Mouse (Mus musculus) midbrain, embryonic 10.5 days (tissue): ENCODE measurements around the gene Stx12. TPM values are rescaled to one million over a fixed set of nuclear protein-coding genes. Genes with fewer than 3 reads are reported as not detected.

Experiments
- DNase-seq: peaks from one replicate; pipeline ENCODE4 v3.0.0-alpha.2; 2017; ENCODE audit warnings: low spot score
- H3K27ac ChIP-seq: fragments of 300-500 bp; sonication (generic); replicated peaks from 2 replicates; pipeline ENCODE4 v1.5.1; 2016; ENCODE audit warnings: mild to moderate bottlenecking
- H3K27me3 ChIP-seq: fragments of 300-500 bp; sonication (generic); 2 replicates; pipeline ENCODE4 v1.6.1; 2016; ENCODE audit warnings: low read depth, mild to moderate bottlenecking; ENCODE audit not compliant: poor library complexity, severe bottlenecking
- H3K36me3 ChIP-seq: fragments of 300-500 bp; sonication (generic); 2 replicates; pipeline ENCODE4 v1.6.1; 2016; ENCODE audit warnings: mild to moderate bottlenecking, moderate library complexity
- H3K4me1 ChIP-seq: fragments of 300-500 bp; sonication (generic); 2 replicates; pipeline ENCODE4 v1.6.1; 2016
- H3K4me3 ChIP-seq: fragments of 300-500 bp; sonication (generic); 2 replicates; pipeline ENCODE4 v1.5.1; 2016; ENCODE audit warnings: mild to moderate bottlenecking, moderate library complexity
- H3K9me3 ChIP-seq: fragments of 300-500 bp; sonication (generic); replicated peaks from 2 replicates; pipeline ENCODE4 v1.6.1; 2016; ENCODE audit warnings: mild to moderate bottlenecking
- WGBS: fragments of 180-500 bp; shearing (Covaris S2); methylation state at CpG from one replicate; pipeline ENCODE4 v1.1.7; 2016; 5-methylcytosine and 5-hydroxymethylcytosine counted together
- polyA plus RNA-seq: library from polyadenylated mRNA; unstranded; fragments of >200 nt; fragmentation: Nextera tagmentation; extraction: Ambion mirVana; gene quantifications from 2 replicates; pipeline ENCODE4 v1.2.1, GENCODE M21; 2016

Gene Stx12
- polyA plus RNA-seq, 1 experiment from 2014 or later, result 61.5 TPM

DNA sequence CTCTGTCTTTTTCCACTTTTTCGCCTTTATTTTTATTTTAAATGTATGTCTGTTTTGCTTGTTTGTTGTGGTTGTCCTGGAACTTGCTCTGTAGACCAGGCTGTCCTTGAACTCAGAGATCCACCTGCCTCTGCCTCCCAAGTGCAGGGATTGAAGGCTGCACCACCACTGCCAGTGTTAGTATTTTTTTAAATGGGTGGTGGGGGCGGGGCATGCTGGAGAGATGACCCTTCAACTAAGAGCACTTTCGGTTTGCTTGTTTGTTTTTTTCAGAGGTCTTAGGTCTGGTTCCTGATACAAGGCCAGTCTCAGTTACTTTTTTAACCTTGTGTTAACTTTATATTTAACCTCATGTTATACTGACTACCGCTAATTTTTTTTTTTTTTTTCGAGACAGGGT lies 79.2 kb downstream of the Stx12 start:
- WGBS, result 85% methylated on average over 5 of the region's 5 CpGs
- 0 out of 2 replicates have a peak, but pooled peaks cover under 1% of the 10 kb centered on the region for H3K9me3 ChIP-seq
- no peaks in the 10 kb centered on the region for H3K36me3 ChIP-seq
- no peaks in the 10 kb centered on the region for H3K4me1 ChIP-seq
- H3K27me3 ChIP-seq, result no peaks in the 10 kb centered on the region
- no peak for DNase-seq
- H3K27ac ChIP-seq, result no peak overlapping the region
- no peak overlapping the region for H3K4me3 ChIP-seq

DNA sequence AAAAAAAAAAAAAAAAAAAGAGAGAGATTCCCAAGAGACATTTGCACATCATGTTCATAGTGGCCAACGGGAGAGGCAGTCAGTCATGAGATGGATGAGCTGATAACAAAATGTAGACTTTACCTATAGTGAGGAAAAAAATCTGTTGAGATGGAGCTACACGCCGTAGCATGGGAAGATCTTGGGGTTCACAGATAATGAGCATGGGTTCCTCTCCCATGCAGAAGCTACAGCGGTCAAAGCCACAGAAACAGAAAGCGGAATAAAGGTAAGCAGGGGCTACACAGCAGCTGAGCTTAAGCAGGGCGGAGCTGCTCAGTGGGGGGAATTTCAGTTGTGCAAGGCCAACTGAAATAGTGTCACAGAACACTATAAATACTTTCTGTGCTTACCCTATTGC lies 80.0 kb downstream of the Stx12 start:
- no peaks in the 10 kb centered on the region for H3K27me3 ChIP-seq
- H3K9me3 ChIP-seq, result no peaks in the 10 kb centered on the region
- DNase-seq, result no peak
- no peaks in the 10 kb centered on the region for H3K4me1 ChIP-seq
- H3K4me3 ChIP-seq, result no peak overlapping the region
- H3K36me3 ChIP-seq, result no peaks in the 10 kb centered on the region
- H3K27ac ChIP-seq, result no peak overlapping the region
- 93% methylated on average over 6 of the region's 6 CpGs for WGBS

DNA sequence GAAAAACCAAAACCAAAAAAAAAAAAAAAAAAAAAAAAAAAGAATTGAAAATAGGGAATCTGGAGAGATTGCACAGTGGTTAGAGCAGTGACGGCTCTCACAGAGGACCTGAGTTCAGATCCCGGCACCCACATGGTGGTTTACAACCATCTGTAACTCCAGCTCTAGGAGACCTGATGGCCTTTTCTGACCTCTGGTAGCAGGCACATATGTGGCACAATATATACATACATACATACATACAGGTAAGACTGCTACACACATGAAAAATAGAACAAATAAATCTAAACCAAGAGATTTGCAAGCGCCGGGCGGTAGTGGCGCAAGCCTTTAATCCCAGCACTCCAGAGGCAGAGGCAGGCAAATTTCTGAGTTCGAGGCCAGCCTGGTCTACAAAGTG lies 80.4 kb downstream of the Stx12 start:
- WGBS, result 97% methylated on average over 7 of the region's 7 CpGs

More for the DNA sequence above, 80.4 kb downstream of the Stx12 start:
- Histone ChIP-seq H3K36me3 (no peaks in the 10 kb centered on the region), H3K27me3 (no peaks in the 10 kb centered on the region), H3K4me1 (no peaks in the 10 kb centered on the region), H3K27ac (no peak overlapping the region), H3K9me3 (no peaks in the 10 kb centered on the region), H3K4me3 (no peak overlapping the region)
- no peak for DNase-seq

Other genes with a start within 250 kb of the Stx12 start
- 30.0 and 30.1 TPM in 2 replicates for gene Eya3, start 245.5 kb downstream of the Stx12 start, polyA plus RNA-seq
- 4.3 and 4.8 TPM in 2 replicates for gene Xkr8, start 152.0 kb downstream of the Stx12 start, polyA plus RNA-seq
- 2.3 and 2.9 TPM in 2 replicates for gene Smpdl3b, start 127.3 kb downstream of the Stx12 start, polyA plus RNA-seq
- 174 and 200 TPM in 2 replicates for gene Rpa2, start 116.2 kb downstream of the Stx12 start, polyA plus RNA-seq
- gene Themis2, start 88.1 kb downstream of the Stx12 start, polyA plus RNA-seq, result 0.86 and 1.2 TPM in 2 replicates
- 78.1 and 79.8 TPM in 2 replicates for gene Ppp1r8, start 41.3 kb downstream of the Stx12 start, polyA plus RNA-seq
- gene Fam76a, start 38.0 kb upstream of the Stx12 start, polyA plus RNA-seq, result 34.7 and 35.5 TPM in 2 replicates
- 0.05 and 0.10 TPM in 2 replicates for gene Fgr, start 89.6 kb upstream of the Stx12 start, polyA plus RNA-seq
- 5.7 and 5.8 TPM in 2 replicates for gene Ahdc1, start 126.8 kb upstream of the Stx12 start, polyA plus RNA-seq
- 48.3 and 50.3 TPM in 2 replicates for gene Wasf2, start 246.0 kb upstream of the Stx12 start, polyA plus RNA-seq